Mouse (Mus musculus) heart, adult 18-20 months (tissue): ENCODE measurements around the gene D10Wsu102e. TPM values are rescaled to one million over a fixed set of nuclear protein-coding genes. Genes with fewer than 3 reads are reported as not detected.
"Not testable (repeated sequence)": the region's sequence is repeated elsewhere in the genome, so short reads cannot be mapped to it uniquely, and the experiment has no call there.

Source experiments
- DNase-seq, 2 experiments: peaks; one replicate each; pipeline ENCODE4 v3.0.0; 2021 to 2022; ENCODE audit warnings: mixed read lengths in 1 of 2
- total RNA-seq, 2 experiments: library from RNA; stranded (reverse); gene quantifications; 2 replicates each; pipeline ENCODE4 v1.2.3; 2021

The D10Wsu102e gene
- total RNA-seq, 2 experiments from 2014 or later: 0.50 to 0.67 TPM

GRCm38 (mm10) chr10:83346359-83346736 is 13.7 kb upstream of the D10Wsu102e start:
- no peak for DNase-seq

- DNase-seq: peak; percentile 28 to 61
Measured at GRCm38 (mm10) chr10:83347494-83347893, 12.5 kb upstream of the D10Wsu102e start.

- no peak for DNase-seq
Measured at GRCm38 (mm10) chr10:83350689-83351088, 9.3 kb upstream of the D10Wsu102e start.

GRCm38 (mm10) chr10:83351779-83352178 is 8.2 kb upstream of the D10Wsu102e start:
- not testable (repeated sequence) for DNase-seq

DNA sequence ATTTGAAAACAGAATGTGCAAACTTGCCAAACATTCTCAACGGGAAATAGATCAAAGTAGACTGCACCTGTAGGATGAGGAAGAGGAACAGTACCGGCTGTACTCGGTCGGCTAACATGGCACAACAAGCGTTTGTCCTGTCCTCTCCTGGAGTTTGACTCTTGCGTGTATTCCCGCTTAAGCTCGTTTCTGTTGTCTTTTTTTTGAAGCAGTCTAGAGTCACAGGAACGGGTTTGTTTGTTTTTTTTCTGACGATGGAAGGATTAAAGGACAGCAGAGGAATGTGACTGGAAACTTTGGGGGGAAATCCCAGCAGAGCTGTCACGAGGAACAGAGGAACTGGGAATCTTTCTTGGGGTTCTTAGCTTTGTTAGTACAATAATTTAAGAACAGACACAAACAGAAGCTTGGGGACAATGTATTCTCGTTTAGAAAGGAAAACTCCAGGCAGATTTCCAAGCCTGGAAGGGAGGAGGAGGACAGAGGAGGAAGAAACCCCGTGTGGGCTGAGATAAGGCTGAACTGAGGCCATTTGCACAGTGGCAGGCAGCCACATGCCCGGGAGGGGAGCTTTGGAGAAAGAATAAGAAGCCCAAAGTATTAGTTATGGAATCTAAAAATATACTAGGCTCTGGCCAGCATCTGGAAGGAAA is 6.2 kb upstream of the D10Wsu102e start:
- peak; percentile 78 to 85 for DNase-seq

GRCm38 (mm10) chr10:83354333-83354719 is 5.7 kb upstream of the D10Wsu102e start:
- peak in 1 of 2 experiments; percentile 64 for DNase-seq

DNA sequence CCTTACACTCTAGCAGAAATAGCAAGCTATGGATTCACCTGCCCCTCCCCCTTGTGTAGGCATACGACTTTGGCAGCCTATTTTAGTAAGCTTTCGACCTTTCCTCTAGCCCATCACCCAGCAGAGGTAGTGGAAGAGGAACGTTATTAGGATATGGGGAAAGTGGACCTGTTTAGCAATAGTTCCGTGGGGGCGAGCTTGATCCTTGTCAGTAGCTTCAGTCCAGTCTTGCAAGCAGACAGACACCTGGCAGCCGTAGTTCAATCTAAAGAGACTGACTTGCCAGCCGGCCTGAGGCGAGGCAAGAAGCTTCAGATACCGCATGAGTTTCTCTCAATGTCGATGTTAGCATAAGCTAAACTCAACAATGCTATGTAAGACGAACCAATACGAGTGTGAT is 3.6 kb upstream of the D10Wsu102e start:
- no peak for DNase-seq

DNA sequence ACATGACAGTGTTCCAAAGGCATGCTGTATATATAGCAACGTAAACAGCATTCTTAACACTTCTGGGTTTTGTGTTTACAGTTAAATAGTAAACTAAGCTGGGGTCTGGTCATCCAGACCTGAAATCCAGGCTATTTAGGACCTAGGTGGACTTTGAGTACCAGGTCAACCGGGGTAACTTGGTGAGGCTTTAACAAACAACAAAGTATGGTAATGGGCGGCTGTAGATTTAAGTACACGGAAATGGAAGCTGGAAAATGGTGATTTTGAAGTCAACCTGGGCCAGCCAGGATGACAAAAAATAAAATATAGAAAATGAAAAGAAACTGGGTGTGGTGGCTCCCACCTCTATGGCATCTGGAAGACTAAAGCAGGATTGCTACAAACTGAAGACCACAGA is 570 bp upstream of the D10Wsu102e start:
- no peak for DNase-seq

DNA sequence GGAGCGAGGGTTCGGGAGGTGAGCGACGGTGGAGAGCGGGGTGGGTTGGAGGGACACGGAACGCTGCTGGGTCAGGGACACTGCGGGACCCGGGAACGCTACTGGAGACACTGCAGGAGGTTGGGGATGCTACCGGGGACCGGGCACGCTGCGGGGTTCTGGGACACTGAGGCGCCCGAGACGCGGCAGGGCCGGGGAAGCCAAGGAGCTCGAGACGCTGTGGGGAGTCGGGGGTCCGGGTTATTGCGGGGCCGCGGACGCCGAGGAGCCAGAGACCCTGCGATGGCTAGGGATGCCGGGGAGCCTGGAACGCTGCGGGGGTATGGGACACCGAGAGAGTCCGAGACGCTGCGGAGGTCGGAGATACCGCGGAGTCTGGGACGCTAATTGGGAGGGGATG is 335 bp downstream of the D10Wsu102e start:
- no peak for DNase-seq

DNA sequence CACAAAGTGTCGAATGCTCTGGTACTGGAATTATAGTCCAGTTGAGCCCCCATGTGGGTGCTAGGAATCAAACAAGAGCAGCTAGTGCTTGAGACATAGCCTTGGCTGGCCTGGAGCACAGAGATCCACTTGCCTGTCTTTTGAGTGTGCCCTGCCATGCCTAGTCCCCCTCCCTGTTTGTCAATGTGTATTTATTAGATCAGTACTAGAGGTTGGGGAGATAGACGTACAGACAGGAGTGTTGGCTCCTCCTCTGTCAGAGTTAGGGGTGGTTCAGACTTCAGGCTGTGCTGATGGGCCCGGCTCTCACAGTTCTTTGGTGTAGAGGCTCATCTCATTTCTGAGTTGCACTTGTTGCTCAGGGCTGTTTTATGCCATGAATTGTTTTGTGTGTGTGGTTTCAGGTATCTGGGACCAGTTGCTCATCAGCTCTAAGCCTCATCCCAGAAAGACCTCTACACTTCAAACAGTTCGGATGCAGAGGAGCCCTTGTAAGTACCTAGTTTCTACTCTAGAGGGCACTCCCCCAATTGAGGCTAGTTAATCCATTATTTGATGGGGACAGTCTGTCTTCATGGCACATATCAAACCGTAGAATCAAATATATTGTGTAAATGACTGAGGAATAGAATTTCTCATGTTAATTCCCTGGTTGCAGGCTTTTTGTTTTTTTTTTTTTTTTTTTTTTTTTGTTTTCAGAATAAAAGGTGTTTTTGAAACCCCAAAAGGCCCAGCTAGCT is 1.8 kb downstream of the D10Wsu102e start:
- peak; percentile 26 to 49 for DNase-seq

DNA sequence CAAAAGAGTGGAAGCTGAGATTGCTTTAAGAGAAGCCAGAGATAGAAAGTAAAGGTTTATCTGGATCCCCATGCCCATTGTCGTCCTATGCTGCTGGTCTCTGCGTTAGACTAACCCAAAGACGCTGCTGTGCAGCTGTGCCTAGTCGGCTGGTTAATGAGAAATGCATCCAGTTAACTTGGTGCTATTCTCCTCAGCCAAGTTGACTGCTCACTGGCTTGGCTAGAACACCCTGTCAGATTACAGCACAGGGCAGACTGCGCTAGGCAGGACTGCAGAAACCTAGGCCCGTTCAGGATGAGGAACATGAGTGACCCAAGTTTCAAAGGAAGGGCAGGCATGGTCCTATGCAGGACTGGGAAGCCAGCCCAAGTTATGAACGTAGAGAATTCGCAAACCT is 3.4 kb downstream of the D10Wsu102e start:
- no peak for DNase-seq

DNA sequence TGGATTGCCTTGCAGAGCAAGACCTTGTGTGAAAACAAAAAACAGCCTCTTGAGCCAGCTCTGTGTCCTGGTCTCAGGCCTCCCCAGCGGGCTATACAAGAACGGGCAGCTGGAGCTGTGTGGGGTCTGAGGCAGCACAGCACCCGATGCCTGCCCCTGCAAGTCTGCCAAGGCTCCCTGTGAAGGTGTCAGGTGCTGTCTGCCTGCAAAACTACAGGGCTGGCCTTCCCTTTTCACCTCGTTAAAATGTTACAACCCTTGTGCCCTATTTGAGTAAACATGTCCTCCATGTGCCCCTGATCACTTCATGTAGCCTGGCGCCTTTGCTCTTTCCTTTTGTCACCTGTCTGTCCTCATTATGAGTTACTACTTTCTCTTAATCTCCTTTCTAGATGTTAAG is 8.9 kb downstream of the D10Wsu102e start:
- no peak for DNase-seq

DNA sequence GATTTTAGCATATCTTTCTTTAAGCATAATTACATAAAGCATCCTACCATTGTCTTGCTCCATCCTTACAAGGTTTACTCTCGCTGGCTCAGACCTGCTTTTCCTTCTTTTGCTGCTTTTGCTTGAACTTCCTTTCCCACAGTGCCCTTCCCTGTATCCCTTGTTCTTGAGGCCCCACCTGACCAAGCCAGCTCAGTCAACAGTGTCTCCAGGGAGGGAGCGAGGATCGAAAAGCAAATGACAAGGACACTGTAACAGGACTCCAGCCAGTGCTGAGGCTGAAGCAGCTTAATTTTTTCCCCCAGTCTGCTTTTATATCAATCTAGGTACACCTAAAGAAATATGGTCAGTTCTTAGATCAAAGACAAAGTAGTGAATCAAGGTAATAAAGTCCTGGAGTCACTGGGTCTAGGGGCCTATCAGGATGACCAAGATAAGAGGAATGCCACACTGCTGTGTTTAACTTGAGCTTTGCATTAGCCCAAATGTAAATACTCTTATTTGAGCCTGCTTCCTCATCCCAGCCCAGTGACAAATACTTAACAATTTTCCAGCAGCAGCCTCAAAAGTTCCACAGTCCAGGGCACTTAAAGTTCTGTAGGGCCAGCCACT is 14.1 kb downstream of the D10Wsu102e start:
- no peak for DNase-seq

DNA sequence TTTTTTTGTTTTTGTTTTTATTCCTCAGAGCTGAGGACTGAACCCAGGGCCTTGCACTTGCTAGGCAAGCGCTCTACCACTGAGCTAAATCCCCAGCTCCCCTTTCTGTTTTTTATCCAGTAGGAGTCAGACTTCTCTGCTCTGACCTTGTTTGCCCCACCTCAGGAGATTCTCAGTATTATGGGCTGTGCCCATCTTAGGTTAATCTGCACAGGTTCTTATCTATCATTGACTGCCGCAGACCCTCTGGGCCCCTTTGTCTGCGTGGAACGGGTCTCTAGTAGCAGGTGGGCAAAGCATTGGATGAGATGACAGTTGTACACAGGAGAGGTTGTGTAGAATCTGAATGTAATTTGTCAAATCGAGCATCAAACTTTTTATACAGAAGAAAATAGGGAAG is 15.4 kb downstream of the D10Wsu102e start:
- not testable (repeated sequence) for DNase-seq

DNA sequence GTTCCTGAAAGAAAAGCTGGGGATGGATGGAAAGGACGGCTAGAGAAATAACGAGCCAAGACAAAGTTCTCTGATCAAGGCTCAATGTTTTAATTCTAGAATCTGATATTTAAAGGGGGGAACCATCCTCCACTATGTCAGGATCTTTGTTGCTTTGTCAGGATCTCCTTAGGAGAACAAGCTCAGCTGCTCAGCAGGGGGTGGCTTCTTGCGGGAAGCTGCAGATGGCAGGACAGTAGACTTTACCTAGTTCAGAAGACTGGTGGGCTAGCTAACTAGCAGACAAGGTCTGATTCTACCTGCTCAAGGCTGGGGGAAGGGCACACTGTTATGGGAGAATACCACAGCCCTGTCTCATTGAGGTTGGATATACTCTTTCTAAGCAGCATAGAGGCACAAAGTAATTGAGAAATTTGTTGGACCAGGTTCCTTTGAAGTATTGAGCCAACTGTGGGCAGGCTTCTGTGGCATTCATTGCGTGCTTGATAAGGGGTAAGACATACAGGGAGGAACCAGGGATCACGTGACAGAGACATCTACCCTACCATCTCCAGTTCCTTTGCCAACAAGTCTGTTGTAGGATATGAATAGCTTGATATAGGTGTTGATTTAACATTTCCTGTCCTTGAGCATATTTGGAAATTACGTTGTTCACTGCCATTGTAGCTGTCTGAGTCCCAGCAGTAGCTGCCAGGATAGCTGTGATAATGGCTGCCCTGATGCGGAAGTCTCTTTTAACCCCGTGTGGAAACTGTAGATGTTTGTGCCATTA is 17.1 kb downstream of the D10Wsu102e start:
- DNase-seq: no peak

DNA sequence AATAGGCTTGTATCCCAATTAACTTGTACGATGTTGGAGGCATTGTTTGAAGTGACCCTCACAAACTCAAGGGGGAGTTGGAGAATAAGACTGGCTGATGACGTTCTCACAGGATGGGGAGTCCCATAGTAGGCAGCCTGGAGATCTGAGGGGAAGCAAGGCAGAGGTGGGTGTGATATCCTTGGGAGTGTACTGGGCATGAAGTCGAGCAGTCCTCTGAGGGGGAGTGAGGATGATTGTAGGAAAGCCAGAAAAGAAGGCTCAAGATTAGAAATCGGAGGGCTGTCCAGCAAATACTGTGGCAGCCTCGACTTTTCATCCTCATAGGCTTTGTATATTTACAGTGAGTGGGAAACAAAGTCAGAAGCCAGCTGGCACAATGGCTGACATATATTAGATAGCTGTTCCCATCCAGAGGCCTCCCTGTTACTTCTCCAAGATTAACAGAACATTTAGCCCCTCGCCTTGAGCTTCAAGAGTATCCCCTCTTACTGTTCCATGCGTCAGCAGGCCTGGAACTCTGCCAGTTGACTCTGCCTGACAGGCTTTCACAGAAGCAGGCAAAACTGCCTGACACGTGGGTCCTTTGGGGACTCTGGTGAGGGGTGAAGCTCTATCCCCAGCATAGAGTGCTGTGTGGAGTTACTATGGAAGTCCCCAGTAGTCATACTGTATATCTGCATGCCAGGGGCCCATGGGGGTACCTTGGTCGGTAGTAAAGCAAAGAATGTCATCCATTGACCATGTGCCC is 18.2 kb downstream of the D10Wsu102e start:
- no peak for DNase-seq

DNA sequence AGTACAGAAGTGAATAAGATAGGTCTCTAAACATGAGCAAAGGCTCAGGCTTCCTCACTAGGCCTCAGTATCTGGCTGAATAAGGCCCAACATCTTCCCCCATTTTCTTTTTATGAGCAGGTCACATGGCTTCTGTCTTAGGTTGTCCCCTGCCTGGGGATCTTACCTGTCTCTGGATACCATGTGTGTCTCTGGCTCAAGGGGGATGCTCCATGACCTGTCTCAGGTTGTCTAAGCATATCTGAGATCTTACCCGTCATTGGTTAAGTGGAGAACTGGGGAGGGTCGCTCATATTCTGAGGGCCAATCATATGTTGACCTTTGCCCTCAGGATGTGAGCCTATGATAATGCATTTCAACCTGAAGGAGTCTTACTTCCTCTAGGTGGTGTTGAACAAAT is 20.5 kb downstream of the D10Wsu102e start:
- no peak for DNase-seq

GRCm38 (mm10) chr10:83382528-83382927 is 22.5 kb downstream of the D10Wsu102e start:
- DNase-seq: no peak

DNA sequence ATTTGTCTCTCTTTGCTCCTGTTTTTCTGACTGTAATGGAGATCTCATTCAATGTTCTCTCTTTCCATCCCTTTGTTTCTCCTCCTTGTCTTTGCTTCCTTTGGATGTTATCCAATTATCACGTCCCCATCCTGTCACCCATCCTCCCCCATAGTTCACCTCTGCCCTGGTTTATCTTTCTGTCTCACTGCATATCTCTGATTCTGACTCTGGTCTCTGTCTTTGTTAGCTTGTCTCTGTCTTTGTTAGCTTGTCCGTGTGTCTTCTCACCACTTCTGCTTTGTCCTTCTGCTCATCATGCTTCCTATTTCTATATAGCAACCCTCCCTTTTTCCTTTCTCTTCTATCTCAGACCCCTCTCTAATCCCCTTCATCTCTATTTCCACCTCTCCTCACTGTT is 23.0 kb downstream of the D10Wsu102e start:
- no peak for DNase-seq

GRCm38 (mm10) chr10:83383863-83384262 is 23.8 kb downstream of the D10Wsu102e start:
- DNase-seq: no peak

GRCm38 (mm10) chr10:83384456-83385215 is 24.6 kb downstream of the D10Wsu102e start:
- no peak for DNase-seq
